Mouse (Mus musculus) erythroblast, embryonic 14.5 days (primary cell): ENCODE results near the gene Palm2.

Source experiments
- GATA1 ChIP-seq: IDR thresholded peaks from 2 replicates; pipeline ENCODE4 v1.6.1; 2012; ENCODE audit warnings: low read length, inconsistent platforms, mixed read lengths
- TAL1 ChIP-seq: IDR thresholded peaks from 3 replicates; pipeline ENCODE4 v1.6.1; 2012; ENCODE audit warnings: low read length, inconsistent platforms, mixed read lengths

DNA sequence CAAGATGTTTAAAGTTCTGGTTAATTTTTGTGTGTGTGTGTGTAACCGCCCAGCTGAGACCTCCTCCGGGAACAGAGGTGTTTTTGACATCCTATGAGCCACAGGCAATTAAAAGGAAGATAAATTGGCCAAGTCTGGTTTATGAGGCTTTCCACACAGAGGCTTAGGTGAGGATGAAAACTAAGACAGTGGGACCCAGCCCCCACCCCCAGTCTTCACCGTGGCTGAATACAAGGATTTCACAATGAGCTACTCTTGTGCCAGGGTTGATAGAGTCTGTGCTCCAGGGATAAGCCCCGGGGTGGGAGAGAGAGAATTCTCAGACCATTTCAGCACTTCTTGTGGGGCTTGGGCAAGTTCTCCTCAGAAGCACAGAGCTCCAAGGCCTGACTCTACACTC, 317.0 kb downstream of the Palm2 start:
- TF ChIP-seq GATA1 (no peak), TAL1 (no peak)
